Mouse (Mus musculus) liver, adult 2 months (tissue): ENCODE results near the gene Gm17482. TPM values are rescaled to one million over a fixed set of nuclear protein-coding genes. Genes with fewer than 3 reads are reported as not detected.

Source experiments
- DNase-seq: peaks from one replicate; pipeline ENCODE4 v3.0.0-alpha.2; 2011; ENCODE audit warnings: low read depth, low spot score; ENCODE audit errors: extremely low read depth
- H3K27ac ChIP-seq: fragments of 200-500 bp; replicated peaks from 2 replicates; pipeline ENCODE4 v1.5.1; 2012; ENCODE audit warnings: low read depth, mild to moderate bottlenecking, control low read depth, inconsistent platforms, low read length; ENCODE audit not compliant: insufficient read depth
- H3K27me3 ChIP-seq: fragments of 200-500 bp; 2 replicates; pipeline ENCODE4 v1.6.1; 2012; ENCODE audit warnings: mild to moderate bottlenecking, moderate library complexity, low read length, inconsistent platforms; ENCODE audit not compliant: control insufficient read depth, insufficient read depth
- H3K36me3 ChIP-seq: fragments of 200-500 bp; 2 replicates; pipeline ENCODE4 v1.6.1; 2012; ENCODE audit warnings: low read length, inconsistent platforms; ENCODE audit not compliant: control insufficient read depth, insufficient read depth
- H3K4me1 ChIP-seq: fragments of 200-500 bp; 2 replicates; pipeline ENCODE4 v1.6.1; 2011; ENCODE audit warnings: low read length; ENCODE audit not compliant: control insufficient read depth, insufficient read depth
- H3K4me3 ChIP-seq: fragments of 200-500 bp; 2 replicates; pipeline ENCODE4 v1.5.1; 2011; ENCODE audit warnings: low read depth, mild to moderate bottlenecking, control low read depth, low read length, moderate library complexity; ENCODE audit not compliant: insufficient read depth
- H3K79me2 ChIP-seq: fragments of 200-500 bp; 2 replicates; pipeline ENCODE4 v1.6.1; 2012; ENCODE audit warnings: inconsistent platforms, mild to moderate bottlenecking, low read length, moderate library complexity; ENCODE audit not compliant: control insufficient read depth, insufficient read depth
- H3K9ac ChIP-seq: fragments of 200-500 bp; 2 replicates; pipeline ENCODE4 v1.6.1; 2012; ENCODE audit warnings: low read depth, mild to moderate bottlenecking, control low read depth, inconsistent platforms, low read length
- CTCF ChIP-seq: fragments of 200-500 bp; IDR thresholded peaks from 2 replicates; pipeline ENCODE4 v1.5.1; 2011; ENCODE audit warnings: low read depth, low read length, control low read depth
- POLR2A ChIP-seq: fragments of 200-500 bp; IDR thresholded peaks from 2 replicates; pipeline ENCODE4 v1.6.1; 2011; ENCODE audit warnings: low read length, control low read depth; ENCODE audit not compliant: insufficient read depth; ENCODE audit errors: extremely low read depth
- WGBS: fragments of 180-500 bp; shearing (Covaris S2); methylation state at CpG from one replicate; pipeline ENCODE4 v1.1.7; 2018; 5-methylcytosine and 5-hydroxymethylcytosine counted together
- polyA plus RNA-seq: library from polyadenylated mRNA; depleted of rRNA; stranded (reverse); fragments of >200 nt; gene quantifications from 2 replicates; pipeline ENCODE4 v1.2.3, GENCODE M21; 2012
- total RNA-seq: library from RNA; depleted of rRNA; stranded (reverse); fragments of >200 nt; gene quantifications from 2 replicates; pipeline ENCODE4 v1.2.3, GENCODE M21; 2014

The Gm17482 gene
- total and polyA plus RNA-seq, 2 experiments, result not detected

GRCm38 (mm10) chr6:115241131-115241699 is 14.1 kb downstream of the Gm17482 start:
- TF ChIP-seq CTCF, result no peak
- no peaks in the 10 kb centered on the region for H3K36me3 ChIP-seq
- no peak for DNase-seq
- H3K4me1 ChIP-seq, result peaks cover 6% of the 10 kb centered on the region
- H3K27ac ChIP-seq, result no peak overlapping the region
- H3K79me2 ChIP-seq, result no peaks in the 10 kb centered on the region
- H3K9ac ChIP-seq, result no peak overlapping the region
- no peaks in the 10 kb centered on the region for H3K27me3 ChIP-seq
- WGBS, result 90% methylated on average over 3 of the region's 3 CpGs
- H3K4me3 ChIP-seq, result no peak overlapping the region

DNA sequence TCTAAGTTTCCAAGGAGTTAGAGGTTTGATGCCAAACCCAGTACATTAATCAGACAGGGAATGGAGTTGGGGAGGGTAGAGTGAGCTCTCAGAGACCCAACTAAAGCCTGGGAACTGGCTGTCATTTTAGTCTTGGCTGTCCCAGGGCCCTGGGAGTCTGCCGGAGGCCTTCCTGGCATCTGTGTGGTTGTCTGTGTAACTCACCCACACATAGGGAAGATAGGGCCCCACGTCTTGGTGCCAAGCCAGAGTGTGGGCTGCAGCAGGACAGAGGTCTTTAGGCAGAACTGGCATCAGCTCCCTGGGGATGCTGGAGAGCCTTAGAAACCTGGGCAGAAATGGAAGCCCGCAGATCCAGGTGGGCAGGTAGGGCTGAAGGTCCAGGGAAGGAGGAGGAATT is 14.8 kb downstream of the Gm17482 start:
- Histone ChIP-seq H3K79me2 (no peaks in the 10 kb centered on the region), H3K27ac (no peak overlapping the region), H3K36me3 (no peaks in the 10 kb centered on the region), H3K4me3 (no peak overlapping the region), H3K9ac (no peak overlapping the region), H3K4me1 (peaks cover 6% of the 10 kb centered on the region), H3K27me3 (no peaks in the 10 kb centered on the region)
- DNase-seq, result no peak
- WGBS, result 83% methylated on average over 3 of the region's 3 CpGs
- TF ChIP-seq POLR2A, result no peak
- no peak for TF ChIP-seq CTCF

- Histone ChIP-seq H3K79me2 (no peaks in the 10 kb centered on the region), H3K27ac (no peak overlapping the region), H3K4me1 (no peaks in the 10 kb centered on the region), H3K4me3 (no peak overlapping the region), H3K27me3 (no peaks in the 10 kb centered on the region), H3K9ac (no peak overlapping the region), H3K36me3 (no peaks in the 10 kb centered on the region)
- TF ChIP-seq POLR2A (no peak), CTCF (no peak)
- WGBS, result 76% methylated on average over 2 of the region's 2 CpGs
- DNase-seq, result no peak
Measured at GRCm38 (mm10) chr6:115244222-115244621, 17.1 kb downstream of the Gm17482 start.

DNA sequence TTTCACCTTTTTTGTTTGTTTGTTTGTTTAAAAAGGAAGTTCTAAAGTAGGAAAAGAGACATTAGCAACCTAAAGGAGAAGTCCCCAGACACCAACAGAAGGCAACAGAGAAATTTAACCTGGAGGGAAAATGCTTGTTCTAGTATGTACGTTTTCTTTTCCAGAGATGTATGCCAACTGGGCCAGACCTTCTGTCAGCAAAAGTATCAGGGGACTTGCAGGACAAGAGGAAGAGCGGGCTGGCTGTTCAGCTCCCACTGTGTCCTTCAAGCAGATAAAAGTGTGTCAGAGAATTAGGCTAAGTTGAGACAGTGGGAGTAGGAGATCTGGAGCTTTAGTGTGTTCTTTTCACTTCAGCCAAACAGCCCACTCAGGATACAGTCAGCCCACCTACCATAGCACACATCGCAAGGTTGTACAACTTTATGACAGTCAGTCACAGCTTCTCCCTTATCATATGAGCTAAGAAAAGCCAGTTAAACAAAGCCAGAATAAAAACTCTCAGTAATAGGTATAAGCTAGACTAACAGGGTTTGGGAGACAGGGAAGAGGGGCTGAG is 18.4 kb downstream of the Gm17482 start:
- H3K27me3 ChIP-seq, result no peaks in the 10 kb centered on the region
- no peaks in the 10 kb centered on the region for H3K79me2 ChIP-seq
- H3K4me1 ChIP-seq, result no peaks in the 10 kb centered on the region
- no peak overlapping the region for H3K27ac ChIP-seq
- 86% methylated on average over 3 of the region's 3 CpGs for WGBS
- no peak overlapping the region for H3K9ac ChIP-seq
- no peaks in the 10 kb centered on the region for H3K36me3 ChIP-seq
- no peak for DNase-seq
- TF ChIP-seq POLR2A, result no peak
- no peak for TF ChIP-seq CTCF
- H3K4me3 ChIP-seq, result no peak overlapping the region

GRCm38 (mm10) chr6:115251531-115251985 is 24.4 kb downstream of the Gm17482 start:
- no peak overlapping the region for H3K9ac ChIP-seq
- H3K36me3 ChIP-seq, result no peaks in the 10 kb centered on the region
- no peak for TF ChIP-seq POLR2A
- 14% methylated on average over 13 of the region's 13 CpGs for WGBS
- H3K4me1 ChIP-seq, result peaks cover 3% of the 10 kb centered on the region; the same call in 1 of the 2 replicates
- no peak for DNase-seq
- H3K79me2 ChIP-seq, result no peaks in the 10 kb centered on the region
- no peak overlapping the region for H3K27ac ChIP-seq
- H3K27me3 ChIP-seq, result peaks cover 4% of the 10 kb centered on the region; the same call in 1 of the 2 replicates
- no peak overlapping the region for H3K4me3 ChIP-seq

DNA sequence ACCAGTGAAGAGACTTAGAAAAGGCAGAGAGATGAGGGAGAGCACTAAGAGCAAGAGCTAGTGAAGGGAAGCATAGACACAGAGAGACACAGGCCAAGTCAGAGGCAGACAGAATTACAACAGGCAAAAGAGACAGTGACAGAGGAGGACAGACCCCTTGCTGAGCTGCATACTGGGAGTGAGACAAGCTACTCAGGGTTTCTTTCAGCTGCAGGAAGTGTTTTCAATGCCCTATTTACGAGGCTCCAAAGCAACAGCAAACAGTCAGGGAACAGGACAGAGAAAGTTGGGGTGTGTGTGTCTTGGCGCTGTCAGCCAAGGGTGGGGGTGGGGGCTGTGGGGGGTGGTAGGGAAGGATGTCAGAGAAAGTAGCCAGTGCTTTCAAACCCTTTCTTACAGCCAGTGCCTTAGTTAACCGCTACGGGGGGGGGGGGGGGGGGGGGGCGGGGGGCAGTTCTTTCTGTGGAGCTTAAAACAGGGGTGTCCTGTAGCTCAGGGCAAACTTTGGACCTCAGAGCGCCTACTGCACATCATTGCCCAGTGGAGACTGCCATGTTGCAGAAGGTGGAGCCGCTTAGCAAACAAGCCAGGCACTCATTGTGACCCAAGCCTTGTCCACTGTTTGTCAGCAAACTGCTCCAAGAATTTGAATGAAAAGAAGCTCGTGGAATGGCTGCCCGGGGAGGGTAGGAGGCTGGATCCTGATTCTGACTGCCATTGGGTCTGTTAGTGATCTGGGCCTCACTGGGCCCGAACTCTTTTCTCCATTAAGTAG is 25.1 kb downstream of the Gm17482 start, which contains the start of gene Timp4:
Gene Timp4 (minus strand): TSS at position 107 of the 775 bp plus-strand sequence.
- no peak within 1 kb of the TSS for H3K27ac ChIP-seq
- H3K4me1 ChIP-seq, result peaks cover 3% of the 10 kb centered on the region; the same call in 1 of the 2 replicates
- no peaks in the 10 kb centered on the region for H3K36me3 ChIP-seq
- H3K79me2 ChIP-seq, result no peaks in the 10 kb centered on the region
- DNase-seq, result no peak
- H3K27me3 ChIP-seq, result peaks cover 4% of the 10 kb centered on the region; the same call in 1 of the 2 replicates
- TF ChIP-seq CTCF (no peak), POLR2A (no peak)
- H3K4me3 ChIP-seq, result no peak within 1 kb of the TSS
- 40% methylated on average over 7 of the region's 10 CpGs for WGBS
- H3K9ac ChIP-seq, result no peak within 1 kb of the TSS
